Mouse (Mus musculus): ENCODE measurements around the gene Rasgrp4.
A peak's percentile ranks its signal among the peaks of the same experiment; 100 is the strongest.
"Not testable (repeated sequence)": the region's sequence is repeated elsewhere in the genome, so short reads cannot be mapped to it uniquely, and the experiment has no call there.

The Rasgrp4 gene

GRCm38 (mm10) chr7:29134693-29135386 lies at the start of gene Rasgrp4:
Gene Rasgrp4, plus strand, starts transcription at chr7:29134851.
- no peak for DNase-seq

DNA sequence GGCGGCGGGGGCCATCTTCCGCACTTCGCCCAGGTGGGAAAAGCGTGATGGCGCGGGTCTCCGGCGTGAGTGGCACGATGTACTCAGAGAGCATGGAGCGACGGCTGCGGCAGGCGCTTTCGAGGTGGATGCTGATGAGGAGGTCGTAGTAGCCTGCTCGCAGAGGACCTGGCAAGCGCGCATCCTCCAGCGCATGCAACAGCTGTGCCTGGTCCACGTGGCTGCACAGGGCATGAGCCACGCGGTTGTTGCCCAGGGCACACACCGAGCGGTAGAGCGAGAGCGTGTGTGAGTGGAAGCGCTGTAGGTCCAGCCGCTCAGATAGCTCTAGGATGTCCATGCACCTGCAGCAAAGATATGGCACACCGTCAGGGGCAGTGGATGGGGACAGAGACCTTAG lies 48.7 kb upstream of the Rasgrp4 start:
- no peak for DNase-seq

DNA sequence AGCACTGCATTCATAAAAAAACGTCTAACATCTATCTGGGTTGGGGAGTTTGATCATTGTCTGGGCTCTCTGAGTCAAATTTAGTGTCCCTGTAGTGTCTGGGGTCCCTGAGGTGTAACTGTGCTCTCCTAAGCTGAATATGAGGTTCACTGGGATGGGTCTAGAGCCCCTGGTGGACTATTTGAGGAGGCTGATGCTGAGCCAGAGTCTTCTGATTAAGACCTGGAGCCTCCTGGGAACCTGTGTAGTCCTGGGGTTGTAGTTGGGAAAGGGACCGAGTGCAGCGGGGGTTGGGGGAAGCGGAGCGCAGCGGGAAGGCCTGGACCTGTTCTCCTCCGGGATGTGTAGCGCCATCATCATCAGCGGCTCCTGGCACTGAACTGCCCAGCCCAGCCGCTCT lies 47.7 kb upstream of the Rasgrp4 start:
- DNase-seq, result no peak

- DNase-seq, result no peak
These were observed 45.8 kb upstream of the Rasgrp4 start for GRCm38 (mm10) chr7:29088817-29089216.

GRCm38 (mm10) chr7:29097131-29097530 lies 37.5 kb upstream of the Rasgrp4 start:
- no peak for DNase-seq

- DNase-seq, result no peak
These were observed 33.2 kb upstream of the Rasgrp4 start for GRCm38 (mm10) chr7:29101286-29102017.

GRCm38 (mm10) chr7:29108992-29109955 lies 25.4 kb upstream of the Rasgrp4 start:
- DNase-seq, result peak; percentile 11 to 15

DNA sequence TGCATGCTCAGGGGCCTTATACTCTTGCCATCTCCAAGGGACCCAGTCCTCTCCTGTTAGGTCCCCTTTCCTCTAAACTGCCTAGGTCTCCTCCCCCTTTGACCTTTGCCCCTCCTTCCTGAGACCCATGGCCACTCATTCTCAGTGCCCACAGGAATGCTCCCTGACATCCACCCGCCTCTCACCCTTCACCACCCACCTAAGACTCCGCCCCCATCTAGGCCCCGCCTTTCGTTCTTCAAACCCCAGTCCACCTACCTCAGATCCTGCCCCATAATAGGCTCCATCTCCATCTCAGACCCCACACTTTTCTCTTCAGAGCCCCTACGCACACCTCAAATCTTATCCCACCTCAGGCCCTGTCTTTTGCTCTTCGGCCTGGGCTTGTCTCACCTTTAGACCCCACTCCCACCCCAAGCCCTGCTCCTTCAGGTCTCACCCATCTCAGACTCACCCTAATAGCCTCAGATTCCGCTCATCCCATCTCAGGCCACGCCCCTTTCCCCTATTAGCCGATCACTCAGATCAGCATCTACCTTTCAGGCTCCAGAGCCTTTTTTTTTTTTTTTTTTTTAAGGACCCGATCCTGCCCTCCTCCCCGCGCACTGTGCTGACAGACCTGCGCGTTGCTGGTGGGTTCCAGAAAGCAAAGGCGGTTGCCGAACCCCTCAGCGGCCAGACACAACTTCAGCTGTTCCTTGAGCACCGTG lies 16.4 kb upstream of the Rasgrp4 start:
- no peak for DNase-seq

GRCm38 (mm10) chr7:29119526-29119925 lies 15.1 kb upstream of the Rasgrp4 start:
- no peak for DNase-seq

- DNase-seq, result no peak
These were observed 11.8 kb upstream of the Rasgrp4 start for GRCm38 (mm10) chr7:29122821-29123220.

- DNase-seq, result no peak
These were observed 10.9 kb upstream of the Rasgrp4 start for GRCm38 (mm10) chr7:29123531-29124358.

- no peak for DNase-seq
These were observed 9.7 kb upstream of the Rasgrp4 start, which contains the start of gene Ryr1 for GRCm38 (mm10) chr7:29124970-29125369. Gene Ryr1, minus strand, starts transcription at chr7:29125179.

- DNase-seq, result peak; percentile 32 to 53
These were observed 8.3 kb upstream of the Rasgrp4 start for GRCm38 (mm10) chr7:29126173-29126915.

GRCm38 (mm10) chr7:29128725-29129124 lies 5.9 kb upstream of the Rasgrp4 start:
- DNase-seq, result no peak

- no peak for DNase-seq
These were observed 421 bp upstream of the Rasgrp4 start for GRCm38 (mm10) chr7:29134230-29134629.

- no peak for DNase-seq
These were observed 2.8 kb downstream of the Rasgrp4 start for GRCm38 (mm10) chr7:29137429-29137828.

DNA sequence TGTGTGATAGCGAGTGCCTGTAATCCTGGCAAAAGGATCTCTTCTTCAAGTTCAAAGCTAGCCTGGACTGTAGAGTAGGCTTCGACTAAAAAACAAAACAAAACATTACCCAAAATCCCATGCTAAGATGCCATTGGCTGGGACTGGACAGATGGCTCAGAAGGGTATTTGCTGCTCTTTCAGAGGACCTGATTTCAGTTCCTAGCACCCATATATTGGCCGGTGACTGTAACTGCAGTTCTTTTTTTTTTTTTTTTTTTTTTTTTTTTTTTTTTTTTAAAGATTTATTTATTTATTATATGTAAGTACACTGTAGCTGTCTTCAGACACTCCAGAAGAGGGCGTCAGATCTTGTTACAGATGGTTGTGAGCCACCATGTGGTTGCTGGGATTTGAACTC lies 4.6 kb downstream of the Rasgrp4 start:
- DNase-seq, result not testable (repeated sequence)

GRCm38 (mm10) chr7:29141416-29141815 lies 6.8 kb downstream of the Rasgrp4 start:
- DNase-seq, result no peak

GRCm38 (mm10) chr7:29144006-29144405 lies 9.4 kb downstream of the Rasgrp4 start:
- DNase-seq, result no peak

GRCm38 (mm10) chr7:29146625-29147367 lies 12.1 kb downstream of the Rasgrp4 start:
- no peak for DNase-seq

All from cerebellum, adult 18-20 months (tissue).